Mouse (Mus musculus) thymus, postnatal 4 days (tissue): Measurements from ENCODE around the gene Zranb1.

Source experiments
- DNase-seq: peaks from one replicate; pipeline ENCODE4 v3.0.0; 2021

Gene Zranb1

DNA sequence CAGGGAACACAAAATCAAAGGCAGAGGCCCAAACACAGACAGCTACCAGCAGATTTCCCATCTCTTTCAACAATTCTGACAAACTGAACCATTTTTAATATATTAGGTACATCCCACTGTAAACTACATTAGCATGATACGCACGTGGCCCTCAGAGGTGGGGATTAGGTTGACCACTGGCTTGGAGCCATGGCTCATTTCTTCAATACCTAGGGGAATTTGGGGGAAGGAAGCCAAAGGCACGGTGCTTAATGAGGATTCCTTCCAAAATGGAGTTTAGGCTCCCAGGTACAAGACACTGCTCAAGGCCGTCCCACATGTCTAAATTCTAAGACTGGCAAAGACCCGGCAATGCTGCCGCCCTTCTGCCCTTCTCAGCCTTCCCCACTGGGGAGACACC, 71.3 kb downstream of the Zranb1 start:
- no peak for DNase-seq

GRCm38 (mm10) chr7:133003421-133003820, 72.5 kb downstream of the Zranb1 start:
- DNase-seq, result peak; percentile 87

DNA sequence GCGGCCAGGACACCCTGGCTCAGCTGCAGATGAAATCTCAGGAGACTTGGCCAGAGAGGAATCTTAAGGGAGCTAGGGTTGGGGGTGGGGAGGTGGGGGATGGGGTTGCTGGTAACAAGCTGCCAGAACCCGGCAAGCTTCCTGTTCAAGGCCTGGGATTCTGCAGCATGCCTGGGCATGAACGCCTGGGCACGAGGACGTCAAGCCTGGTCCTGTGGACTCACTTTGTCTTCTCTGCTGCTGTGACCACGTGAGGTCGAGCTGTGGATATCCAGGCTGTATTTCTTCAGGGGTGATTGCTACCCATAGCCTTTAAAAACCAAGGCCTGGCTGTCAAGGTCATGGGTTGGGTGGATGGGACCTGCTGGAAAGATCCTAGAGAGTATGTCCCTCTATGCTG, 74.8 kb downstream of the Zranb1 start:
- no peak for DNase-seq

- DNase-seq, result no peak
These were observed 76.4 kb downstream of the Zranb1 start for GRCm38 (mm10) chr7:133007343-133007742.

DNA sequence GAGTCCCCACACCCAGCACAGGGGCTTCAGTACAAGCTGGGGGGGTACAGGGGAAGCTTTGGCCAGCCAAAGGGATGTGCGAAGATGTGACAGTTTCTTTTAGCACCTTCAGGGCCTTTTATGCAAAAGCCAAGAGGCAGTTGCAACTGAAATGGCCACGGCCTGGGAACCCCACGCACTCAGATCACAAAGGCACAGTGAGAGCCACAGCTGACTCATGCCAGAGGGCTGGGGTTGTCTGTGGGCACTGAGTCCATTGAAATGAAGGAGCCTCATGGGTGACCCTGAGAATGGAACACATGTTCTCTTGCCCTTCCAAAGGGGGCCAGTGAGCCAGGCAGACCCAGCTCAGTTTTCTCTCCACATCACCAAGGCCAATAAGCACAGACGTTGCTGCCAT, 77.7 kb downstream of the Zranb1 start:
- DNase-seq, result no peak

DNA sequence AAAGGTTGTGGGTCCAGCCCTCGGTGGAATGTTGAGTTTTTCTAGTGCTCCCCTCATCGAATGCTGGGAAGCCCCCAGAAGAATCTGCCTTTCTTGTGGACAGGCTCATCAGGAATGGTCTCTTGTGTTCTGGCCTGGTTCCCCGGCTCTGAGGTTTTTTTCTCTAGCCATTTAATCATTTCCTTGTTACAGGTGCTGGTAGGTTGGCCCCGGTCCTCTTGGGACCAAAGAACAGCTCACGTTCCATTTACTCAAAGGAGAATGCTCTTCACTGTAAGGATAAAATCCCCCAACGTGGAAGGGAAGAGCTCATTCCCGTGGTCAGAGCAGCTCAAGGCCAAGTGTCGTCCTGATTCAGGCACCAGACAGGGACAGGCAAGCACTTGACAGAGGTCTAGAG, 78.7 kb downstream of the Zranb1 start:
- DNase-seq, result no peak

DNA sequence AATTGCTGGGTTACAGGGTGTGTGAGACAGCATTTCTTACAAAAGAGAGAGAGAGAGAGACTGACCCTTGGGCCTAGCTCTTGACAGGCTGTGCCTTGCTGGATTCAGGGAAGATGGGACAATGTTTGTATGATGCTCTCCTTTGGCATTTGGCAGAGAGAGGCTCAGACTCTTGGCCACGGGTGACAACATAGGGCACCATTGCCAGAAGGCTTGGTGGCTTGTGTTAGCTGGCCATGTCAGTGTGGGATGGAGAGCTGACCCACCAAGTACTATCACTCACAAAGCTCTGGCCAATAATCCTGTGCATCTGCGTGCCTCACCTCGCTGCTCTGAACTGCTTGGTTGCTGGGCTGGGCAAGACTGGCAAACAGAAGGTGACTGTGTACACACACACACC, 79.5 kb downstream of the Zranb1 start:
- no peak for DNase-seq

DNA sequence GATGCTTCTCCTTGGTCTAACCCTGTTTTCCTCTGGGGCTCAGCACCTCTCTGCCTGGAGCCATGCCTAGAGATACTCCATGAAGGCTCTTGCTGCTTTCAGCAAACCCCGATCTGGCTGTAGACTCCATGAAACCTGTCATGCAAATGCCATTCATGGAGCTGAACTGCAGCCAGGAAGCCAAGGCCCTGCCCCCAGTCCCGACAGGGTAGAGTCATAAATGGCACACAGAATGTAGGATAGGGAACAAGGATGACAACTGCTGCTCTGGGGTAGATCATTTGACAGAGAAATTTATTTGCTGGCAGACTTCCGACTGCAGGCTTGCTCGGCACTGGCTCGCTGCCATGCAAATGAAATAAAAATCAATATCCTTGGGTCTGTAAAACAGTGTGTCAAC, 80.2 kb downstream of the Zranb1 start:
- no peak for DNase-seq

DNA sequence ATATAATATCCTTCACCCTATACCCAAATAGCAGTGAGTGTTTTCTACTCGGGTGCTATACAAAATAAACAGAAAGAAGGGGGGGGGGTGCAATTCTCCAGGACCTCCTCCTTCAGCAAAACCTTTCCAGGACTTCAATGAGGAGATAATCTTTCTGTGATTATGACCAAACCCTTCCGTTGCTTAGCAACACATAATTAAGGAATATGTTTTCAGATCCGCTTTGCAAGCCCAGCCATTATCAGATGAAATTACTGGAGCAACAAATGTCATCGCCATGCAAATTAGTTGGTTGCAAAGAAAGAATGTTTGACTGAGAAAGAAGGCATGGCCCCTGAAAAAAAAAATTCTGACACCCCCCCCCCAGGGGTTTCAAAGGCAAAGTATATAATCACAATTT, 80.7 kb downstream of the Zranb1 start:
- DNase-seq, result no peak

GRCm38 (mm10) chr7:133012637-133013366, 81.9 kb downstream of the Zranb1 start:
- no peak for DNase-seq

DNA sequence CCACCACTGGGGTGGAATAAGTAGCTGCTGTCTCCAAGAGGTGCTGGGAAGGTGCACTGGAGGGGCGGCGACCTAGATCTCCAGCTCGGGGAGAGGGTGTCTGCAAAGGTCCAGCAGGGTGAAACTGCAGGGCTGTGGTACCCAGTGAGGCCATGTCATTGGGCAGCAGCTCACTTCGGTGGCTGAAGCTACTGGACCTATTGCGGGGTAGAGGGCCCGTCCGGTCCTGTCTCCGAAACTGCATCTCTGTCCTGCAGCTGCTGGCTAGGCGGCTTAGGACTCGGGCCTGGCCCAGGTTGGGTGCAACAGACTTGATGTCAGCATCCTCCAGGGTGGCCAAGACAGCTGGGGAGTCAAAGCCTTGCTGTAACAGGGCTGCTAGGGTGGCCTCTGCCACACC, 83.0 kb downstream of the Zranb1 start:
- DNase-seq, result no peak

- no peak for DNase-seq
These were observed 83.7 kb downstream of the Zranb1 start for GRCm38 (mm10) chr7:133014631-133015030.

DNA sequence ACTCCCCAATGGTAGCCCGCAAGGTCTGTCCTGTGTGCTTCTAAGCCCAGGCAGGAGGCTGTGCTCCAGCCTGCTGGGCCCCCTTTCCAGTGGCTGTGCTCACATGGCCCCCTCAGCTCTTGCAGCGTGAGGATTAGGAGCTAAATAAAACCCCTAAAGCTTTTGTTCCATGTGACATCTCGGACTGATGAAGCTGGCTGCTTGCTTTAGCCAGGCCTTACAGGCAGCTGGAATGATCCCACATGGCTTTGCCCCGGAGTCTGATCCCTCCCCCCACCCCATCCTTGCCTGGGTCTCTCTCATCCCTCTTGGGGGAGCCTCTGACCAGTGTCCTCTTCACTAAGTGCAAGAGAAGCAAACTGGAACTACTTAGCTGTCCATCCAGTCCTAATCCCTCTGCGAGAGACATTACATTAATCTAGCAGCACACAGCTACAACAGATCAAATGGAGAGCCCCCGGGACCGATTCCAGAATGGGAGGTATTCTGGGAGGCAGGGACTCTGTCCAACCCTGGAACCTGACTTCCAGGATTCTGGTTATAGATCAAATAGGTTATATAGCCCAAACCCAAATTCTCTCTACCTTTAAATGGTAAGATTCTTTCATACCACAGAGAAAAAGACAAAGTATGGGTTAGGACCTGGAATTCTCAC, 84.6 kb downstream of the Zranb1 start:
- DNase-seq, result no peak

DNA sequence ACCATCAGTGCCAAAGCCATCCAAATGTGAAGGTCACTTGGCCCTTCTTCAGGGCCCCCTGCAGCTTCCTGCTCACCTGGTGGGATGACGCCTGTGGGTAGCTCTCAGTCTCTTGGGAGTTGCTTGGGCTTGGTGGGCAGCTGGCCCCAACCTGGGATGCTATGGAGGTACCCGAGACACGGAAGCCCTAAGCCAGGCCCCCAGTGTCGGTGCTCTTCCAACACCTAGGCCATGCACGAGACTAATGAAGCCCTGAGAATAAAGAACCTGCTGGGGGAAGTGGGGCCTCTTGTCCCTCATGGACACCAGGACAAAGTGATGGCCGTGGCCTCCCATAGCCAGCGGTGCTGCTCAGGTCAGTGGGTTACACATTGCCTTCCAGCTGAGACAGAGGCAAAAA, 88.0 kb downstream of the Zranb1 start:
- no peak for DNase-seq

- DNase-seq, result no peak
These were observed 88.6 kb downstream of the Zranb1 start for GRCm38 (mm10) chr7:133019481-133020020.

- DNase-seq, result no peak
These were observed 93.8 kb downstream of the Zranb1 start for GRCm38 (mm10) chr7:133024694-133025093.

DNA sequence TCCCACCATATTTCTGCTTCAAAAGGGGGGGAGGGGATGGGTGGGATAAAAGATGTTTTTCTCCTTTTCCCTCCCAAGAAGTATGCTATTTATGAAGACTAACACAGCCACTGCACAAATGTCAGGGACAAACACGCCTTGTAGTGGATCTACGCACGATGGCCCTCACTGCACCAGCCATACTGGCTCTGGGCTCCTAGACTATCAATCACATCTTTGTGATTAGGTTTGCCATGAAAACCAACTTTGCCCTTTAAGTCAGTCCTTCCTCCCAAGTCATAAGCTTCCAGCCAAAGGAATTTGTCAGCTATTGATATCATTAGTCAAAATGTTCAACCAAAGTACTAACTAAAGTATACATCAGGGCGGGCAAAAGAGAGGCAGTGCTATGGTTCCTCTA, 97.0 kb downstream of the Zranb1 start:
- no peak for DNase-seq

GRCm38 (mm10) chr7:133029004-133029403, 98.1 kb downstream of the Zranb1 start:
- no peak for DNase-seq

DNA sequence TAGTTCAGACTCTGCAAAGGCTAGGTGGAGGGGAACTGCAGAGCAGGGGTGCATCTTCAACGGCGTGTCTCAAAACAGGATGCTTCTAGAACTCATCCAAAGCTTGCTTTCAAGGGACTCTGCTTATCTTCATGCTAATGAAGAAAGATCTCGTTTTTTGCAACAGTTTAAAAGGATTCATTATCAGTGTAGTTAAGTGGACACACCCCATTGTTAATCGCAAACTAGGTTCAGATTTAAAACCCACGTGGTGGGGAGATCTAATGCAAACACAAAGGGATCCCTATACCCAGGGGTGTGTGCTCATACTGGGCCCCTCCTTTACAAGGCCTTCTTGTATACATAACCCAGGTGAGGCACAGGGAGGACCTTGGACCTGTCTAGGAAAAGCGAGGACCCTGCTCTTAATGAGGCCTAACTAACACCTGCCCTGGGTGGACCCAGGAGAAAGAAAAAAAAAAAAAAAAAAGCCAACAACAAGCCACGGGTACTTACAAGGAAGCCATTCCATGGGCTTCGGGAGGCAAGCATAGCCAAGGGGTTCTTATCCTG, 98.6 kb downstream of the Zranb1 start:
- DNase-seq, result no peak

GRCm38 (mm10) chr7:133032589-133033203, 101.8 kb downstream of the Zranb1 start:
- peak; percentile 44 for DNase-seq

GRCm38 (mm10) chr7:133035901-133036300, 105.0 kb downstream of the Zranb1 start:
- no peak for DNase-seq
